In genomic region chr2:15165830-15166229, GRCm38 (mm10) we compare ENCODE assay signal across 22 mouse cellular contexts.
DNase-seq lines count a peak whose midpoint lies in the region; ATAC-seq and TF ChIP-seq lines count a peak whose summit lies in the region.
"Had no signal": no experiment of that assay in that cellular context is flagged by ENCODE, and none has a peak within 500 bp of the region (broad histone marks: within the 10 kb centered on the region; RNA-seq: fewer than 3 reads in every experiment).

No protein-coding gene starts in this region.

- no peaks in the 10 kb centered on the region for H3K27me3 ChIP-seq in stomach, embryonic 16.5 days (ENCODE audit: control insufficient read depth, insufficient read depth, low read length)
- no peaks in the 10 kb centered on the region for H3K27me3 ChIP-seq in stomach, postnatal 0 days (ENCODE audit: control insufficient read depth, insufficient read depth, low read length)
- H3K27me3 ChIP-seq in liver, embryonic 13.5 days, result no peaks in the 10 kb centered on the region
- H3K27me3 ChIP-seq: embryonic facial prominence, embryonic 12.5 days; heart, embryonic 13.5 days had no signal

- H3K9ac ChIP-seq in stomach, embryonic 16.5 days (ENCODE audit: low read length), result no peak overlapping the region
- H3K9ac ChIP-seq in stomach, postnatal 0 days (ENCODE audit: low read length), result no peak overlapping the region
- H3K9ac ChIP-seq in liver, embryonic 13.5 days, result no peak overlapping the region
- H3K9ac ChIP-seq: embryonic facial prominence, embryonic 12.5 days; heart, embryonic 13.5 days had no signal

- H3K4me2 ChIP-seq in stomach, embryonic 16.5 days (ENCODE audit: low read depth, low read length), result no peak overlapping the region
- no peak overlapping the region for H3K4me2 ChIP-seq in stomach, postnatal 0 days (replicated peaks; ENCODE audit: low read depth)
- H3K4me2 ChIP-seq in liver, embryonic 13.5 days, result no peak overlapping the region
- H3K4me2 ChIP-seq: embryonic facial prominence, embryonic 12.5 days; heart, embryonic 13.5 days had no signal

- H3K4me1 ChIP-seq in stomach, embryonic 16.5 days (ENCODE audit: control insufficient read depth, insufficient read depth, low read length), result no peaks in the 10 kb centered on the region
- H3K4me1 ChIP-seq in stomach, postnatal 0 days (replicated peaks; ENCODE audit: control insufficient read depth, insufficient read depth), result no peaks in the 10 kb centered on the region
- peaks cover 38% of the 10 kb centered on the region for H3K4me1 ChIP-seq in liver, embryonic 13.5 days (replicated peaks)
- H3K4me1 ChIP-seq: embryonic facial prominence, embryonic 12.5 days; heart, embryonic 13.5 days had no signal

- TF ChIP-seq CTCF in stomach, postnatal 0 days (IDR thresholded peaks at IDR 0.05; ENCODE audit: low read depth), result no peak

- no peak for TF ChIP-seq EP300 in stomach, postnatal 0 days (optimal IDR thresholded peaks at IDR 0.05)

- no peak overlapping the region for H3K4me3 ChIP-seq in stomach, embryonic 16.5 days (replicated peaks; ENCODE audit: low read length)
- no peak overlapping the region for H3K4me3 ChIP-seq in stomach, postnatal 0 days (ENCODE audit: low read depth, low read length)
- H3K4me3 ChIP-seq in liver, embryonic 13.5 days (replicated peaks), result no peak overlapping the region
- H3K4me3 ChIP-seq: embryonic facial prominence, embryonic 12.5 days; gastrocnemius, adult 2 months; heart, embryonic 13.5 days had no signal

- no peak for DNase-seq in frontal cortex, postnatal 14 days (ENCODE audit: low spot score in 2 of 2)
- DNase-seq in stomach, postnatal 0 days (ENCODE audit: low spot score), result no peak
- DNase-seq in liver, embryonic 13.5 days, result no peak
- DNase-seq in cerebellum, postnatal 25 days, result no peak
- no peak for DNase-seq in gastrocnemius, postnatal 10 days
- DNase-seq: adrenal gland, adult 2 months; adrenal gland, postnatal 25 days; B cell, adult 2 months; cerebellum, adult 11 months; cerebellum, adult 8-10 months; cerebellum, postnatal 14 days; gastrocnemius, adult 2 months; gastrocnemius, postnatal 36 days; heart, adult 11 months; heart, postnatal 36 days had no signal

- H3K36me3 ChIP-seq in stomach, embryonic 16.5 days (ENCODE audit: control insufficient read depth, insufficient read depth, low read length), result no peaks in the 10 kb centered on the region
- H3K36me3 ChIP-seq in stomach, postnatal 0 days (ENCODE audit: control insufficient read depth, insufficient read depth, low read length), result no peaks in the 10 kb centered on the region
- no peaks in the 10 kb centered on the region for H3K36me3 ChIP-seq in liver, embryonic 13.5 days
- H3K36me3 ChIP-seq: embryonic facial prominence, embryonic 12.5 days; heart, embryonic 13.5 days had no signal

- H3K27ac ChIP-seq in stomach, embryonic 16.5 days (ENCODE audit: low read length), result peak overlapping the region; percentile 42; the same call in 1 of the 2 replicates
- no peak overlapping the region for H3K27ac ChIP-seq in stomach, postnatal 0 days (replicated peaks)
- 0 out of 2 replicates have a peak overlapping the region, but pooled peaks have one; percentile 39 for H3K27ac ChIP-seq in liver, embryonic 13.5 days
- H3K27ac ChIP-seq: embryonic facial prominence, embryonic 12.5 days; gastrocnemius, adult 2 months; heart, embryonic 13.5 days had no signal

- no peaks in the 10 kb centered on the region for H3K9me3 ChIP-seq in stomach, embryonic 16.5 days (replicated peaks; ENCODE audit: control insufficient read depth, low read length)
- H3K9me3 ChIP-seq in stomach, postnatal 0 days (ENCODE audit: control insufficient read depth, low read length), result no peaks in the 10 kb centered on the region
- no peaks in the 10 kb centered on the region for H3K9me3 ChIP-seq in liver, embryonic 13.5 days (replicated peaks)
- H3K9me3 ChIP-seq: embryonic facial prominence, embryonic 12.5 days; heart, embryonic 13.5 days had no signal

- 58% methylated on average over 3 of the region's 3 CpGs for WGBS in stomach, embryonic 16.5 days
- WGBS in stomach, postnatal 0 days, result 56% methylated on average over 3 of the region's 3 CpGs
- 55% methylated on average over 3 of the region's 3 CpGs for WGBS in liver, embryonic 13.5 days (ENCODE audit: insufficient replicate concordance)

- peak; percentile 96 for ATAC-seq in frontal cortex, adult (ENCODE audit: low TSS enrichment)
- ATAC-seq in stomach, embryonic 16.5 days (ENCODE audit: insufficient read depth, low FRiP score), result no peak
- no peak for ATAC-seq in stomach, postnatal 0 days (ENCODE audit: low FRiP score, low TSS enrichment)
- peak; percentile 45; the same call in 1 of the 2 replicates for ATAC-seq in liver, embryonic 13.5 days (ENCODE audit: low read depth)
- ATAC-seq: CD4-positive, CD25-positive, alpha-beta regulatory T cell, adult 4 months; forebrain, embryonic 16.5 days; hindbrain, embryonic 16.5 days had no signal

Comparison
In these comparisons a context has a peak if more than half of its experiments do, and no peak if none do; other contexts are left out.
1. ATAC-seq: peak in frontal cortex, adult (single experiment) and liver, embryonic 13.5 days (single experiment); none in stomach, embryonic 16.5 days (single experiment) and stomach, postnatal 0 days (single experiment).